Mouse (Mus musculus): ENCODE measurements at regions not wholly inside any gene's neighbourhood (a gene's known extent, or its start where the extent isn't known, plus 50 kb on each side); places are given as distances from the start of the nearest gene placed in this dataset.

DNA sequence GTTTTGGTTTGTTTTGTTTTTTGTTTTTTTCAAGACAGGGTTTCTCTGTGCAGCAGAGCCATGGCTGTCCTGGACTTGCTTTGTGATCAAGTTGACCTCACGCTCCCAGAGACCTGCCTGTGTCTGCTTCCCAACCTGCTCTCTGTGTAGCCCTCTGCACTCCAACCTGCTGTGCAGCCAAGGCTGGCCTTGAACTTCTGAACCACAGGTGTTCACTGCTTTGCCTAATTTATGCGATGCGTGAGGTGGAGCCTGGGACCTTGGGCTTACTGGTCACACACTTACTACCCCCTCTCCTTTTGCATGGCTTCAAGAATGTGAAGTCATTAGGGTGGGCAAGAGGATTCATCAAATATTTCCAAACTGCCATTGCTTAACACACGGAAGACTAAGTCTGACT lies 354.6 kb downstream of the Fam19a5 start:
- TF ChIP-seq POLR2A (IDR thresholded peaks at IDR 0.05; ENCODE audit: borderline replicate concordance, control insufficient read depth, low read depth, low read length) (no peak), CTCF (IDR thresholded peaks at IDR 0.05; ENCODE audit: control insufficient read depth, insufficient read depth, low read length) (no peak)

Data from bone marrow, adult 2 months (tissue).